In the genomic region with DNA sequence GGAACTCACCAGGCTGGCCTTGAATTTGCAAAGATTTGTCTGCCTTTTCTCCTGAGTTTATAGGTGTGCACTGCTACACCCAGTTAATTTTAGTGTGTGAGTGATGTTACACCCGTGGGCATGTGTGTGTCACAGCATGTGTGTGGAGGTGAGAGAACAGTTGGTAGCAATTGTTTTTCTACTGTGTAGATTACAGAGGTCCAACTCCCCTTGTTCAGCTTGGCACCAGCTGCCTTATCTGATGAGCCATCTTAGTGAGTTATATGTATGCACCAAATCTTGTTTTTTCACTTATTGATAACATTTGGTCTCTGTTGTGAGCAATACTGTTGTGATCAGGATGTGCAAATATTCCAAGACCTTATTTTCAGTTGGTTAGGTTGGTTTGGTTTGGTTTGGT, we compare ENCODE assay signal across 25 mouse cellular contexts.
"Had no signal": no experiment of that assay in that cellular context is flagged by ENCODE, and none has a peak within 500 bp of the region (broad histone marks: within the 10 kb centered on the region; RNA-seq: fewer than 3 reads in every experiment).

No protein-coding gene starts in this region.

- DNase-seq: kidney, adult 8-10 months; kidney, postnatal 10 days; kidney, postnatal 36 days; layer of hippocampus, adult 9-11 months; liver; lung, adult 18-20 months; lung, postnatal 10 days; lung, postnatal 36 days; right cerebral cortex, adult 18-20 months; right cerebral cortex, postnatal 14 days; right cerebral cortex, postnatal 4 days; thymus, adult 2 months; thymus, postnatal 14 days; thymus, postnatal 4 days had no signal

- H3K27ac ChIP-seq: kidney, embryonic 15.5 days; limb, embryonic 10.5 days; limb, embryonic 13.5 days; liver, embryonic 12.5 days; liver, embryonic 15.5 days; lung, embryonic 15.5 days; midbrain, embryonic 12.5 days; midbrain, embryonic 15.5 days; neural tube, embryonic 12.5 days; neural tube, embryonic 15.5 days; stomach, postnatal 0 days had no signal

- H3K4me3 ChIP-seq: kidney, embryonic 15.5 days; limb, embryonic 10.5 days; limb, embryonic 13.5 days; liver, embryonic 12.5 days; liver, embryonic 15.5 days; lung, embryonic 15.5 days; midbrain, embryonic 12.5 days; midbrain, embryonic 15.5 days; neural tube, embryonic 12.5 days; neural tube, embryonic 15.5 days had no signal

- ATAC-seq: liver, embryonic 12.5 days; midbrain, embryonic 15.5 days had no signal
